Mouse (Mus musculus) neural tube, embryonic 11.5 days (tissue): ENCODE data around the gene Srgap3. TPM values are rescaled to one million over a fixed set of nuclear protein-coding genes. Genes with fewer than 3 reads are reported as not detected.

Source experiments
- ATAC-seq: fragments of 200-750 bp; cut with Nextera tagmentation; 2 replicates; pipeline ENCODE4 v1.8.0; 2017; ENCODE audit warnings: moderate number of reproducible peaks, mild to moderate bottlenecking, moderate TSS enrichment, moderate library complexity; ENCODE audit not compliant: insufficient read depth, low FRiP score, low TSS enrichment
- DNase-seq: peaks from one replicate; pipeline ENCODE4 v3.0.0-alpha.2; 2015; ENCODE audit warnings: low spot score
- H3K27ac ChIP-seq: fragments of 300-500 bp; sonication (generic); 2 replicates; pipeline ENCODE4 v1.5.1; 2014; ENCODE audit warnings: low read depth, mild to moderate bottlenecking, low read length
- H3K27me3 ChIP-seq: fragments of 300-500 bp; sonication (generic); 2 replicates; pipeline ENCODE4 v1.6.1; 2014; ENCODE audit warnings: mild to moderate bottlenecking, low read length, mixed read lengths; ENCODE audit not compliant: control insufficient read depth, insufficient read depth
- H3K36me3 ChIP-seq: fragments of 300-500 bp; sonication (generic); 2 replicates; pipeline ENCODE4 v1.6.1; 2014; ENCODE audit warnings: mild to moderate bottlenecking, low read length, moderate library complexity, mixed read lengths; ENCODE audit not compliant: control insufficient read depth, insufficient read depth
- H3K4me1 ChIP-seq: fragments of 300-500 bp; sonication (generic); 2 replicates; pipeline ENCODE4 v1.6.1; 2014; ENCODE audit warnings: low read length, mixed read lengths; ENCODE audit not compliant: control insufficient read depth, insufficient read depth
- H3K4me2 ChIP-seq: fragments of 300-500 bp; sonication (generic); 2 replicates; pipeline ENCODE4 v1.6.1; 2014; ENCODE audit warnings: low read depth, mild to moderate bottlenecking, moderate library complexity
- H3K4me3 ChIP-seq: fragments of 300-500 bp; sonication (generic); 2 replicates; pipeline ENCODE4 v1.5.1; 2014; ENCODE audit warnings: low read depth, low read length
- H3K9ac ChIP-seq: fragments of 300-500 bp; sonication (generic); 2 replicates; pipeline ENCODE4 v1.6.1; 2014; ENCODE audit warnings: mild to moderate bottlenecking, low read length
- H3K9me3 ChIP-seq: fragments of 300-500 bp; sonication (generic); 2 replicates; pipeline ENCODE4 v1.6.1; 2016; ENCODE audit warnings: low read length; ENCODE audit not compliant: control insufficient read depth
- WGBS: fragments of 180-500 bp; shearing (Covaris S2); extraction: QIAGEN DNeasy Blood & Tissue Kit; methylation state at CpG from one replicate; pipeline ENCODE4 v1.1.7; 2014; 5-methylcytosine and 5-hydroxymethylcytosine counted together
- polyA plus RNA-seq: library from polyadenylated mRNA; unstranded; fragments of >200 nt; fragmentation: Nextera tagmentation; extraction: Ambion mirVana; gene quantifications from 2 replicates; pipeline ENCODE4 v1.2.1, GENCODE M21; 2014

The Srgap3 gene
- polyA plus RNA-seq, 1 experiment from 2014 or later, result 37.4 TPM

DNA sequence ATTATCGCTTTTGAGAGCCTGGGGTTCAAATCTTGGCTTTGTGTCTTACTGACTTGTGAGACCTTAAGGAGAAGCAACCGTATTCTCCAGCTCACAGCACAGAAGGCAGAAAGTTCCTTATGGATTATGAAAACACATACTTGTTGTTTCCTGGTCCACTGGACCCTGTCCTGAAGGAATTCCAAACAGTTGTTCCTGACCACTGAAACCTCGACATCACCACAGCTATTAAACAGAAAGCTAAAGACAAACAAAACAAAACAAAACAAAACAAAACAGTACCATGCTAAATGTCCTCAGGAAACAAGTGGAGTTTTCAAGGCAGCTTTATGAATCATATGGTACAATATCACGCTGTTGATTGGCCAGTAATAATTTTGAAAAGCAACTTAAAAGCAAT is 48.6 kb downstream of the Srgap3 start:
- H3K4me2 ChIP-seq, result no peak overlapping the region

DNA sequence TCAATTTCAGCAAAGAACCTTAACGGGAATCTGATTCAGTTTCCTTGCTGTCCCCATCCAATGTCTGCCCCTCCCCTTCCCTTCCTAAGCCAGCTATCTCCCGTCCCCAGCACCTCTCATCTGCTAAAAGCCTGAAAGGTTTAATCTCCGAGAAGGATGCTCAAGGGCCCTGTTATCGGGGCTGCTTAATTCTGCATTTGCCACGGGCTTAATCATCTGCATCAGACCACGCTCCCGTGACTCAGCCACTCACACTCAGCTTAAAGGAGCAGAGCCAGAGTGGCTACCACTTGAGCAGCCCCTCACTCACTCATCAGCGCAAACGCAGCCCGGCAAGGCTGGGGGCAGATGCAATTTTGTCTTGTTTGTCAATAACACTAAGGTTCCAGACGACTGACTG is 50.7 kb downstream of the Srgap3 start:
- peak overlapping the region; percentile 50; the same call in 1 of the 2 replicates for H3K27ac ChIP-seq
- no peaks in the 10 kb centered on the region for H3K36me3 ChIP-seq
- ATAC-seq (no peak), DNase-seq (peak; percentile 55)
- WGBS, result 55% methylated on average over 11 of the region's 11 CpGs
- H3K27me3 ChIP-seq, result no peaks in the 10 kb centered on the region
- no peaks in the 10 kb centered on the region for H3K9me3 ChIP-seq
- no peak overlapping the region for H3K4me2 ChIP-seq
- H3K4me3 ChIP-seq, result no peak overlapping the region
- peaks cover 39% of the 10 kb centered on the region for H3K4me1 ChIP-seq
- no peak overlapping the region for H3K9ac ChIP-seq

More for the DNA sequence above, 48.6 kb downstream of the Srgap3 start:
- 81% methylated on average over 4 of the region's 4 CpGs for WGBS
- DNase-seq (no peak), ATAC-seq (no peak)
- Histone ChIP-seq H3K4me3 (no peak overlapping the region), H3K27me3 (no peaks in the 10 kb centered on the region), H3K36me3 (no peaks in the 10 kb centered on the region), H3K9me3 (no peaks in the 10 kb centered on the region), H3K4me1 (peaks cover 58% of the 10 kb centered on the region), H3K27ac (no peak overlapping the region), H3K9ac (no peak overlapping the region)

DNA sequence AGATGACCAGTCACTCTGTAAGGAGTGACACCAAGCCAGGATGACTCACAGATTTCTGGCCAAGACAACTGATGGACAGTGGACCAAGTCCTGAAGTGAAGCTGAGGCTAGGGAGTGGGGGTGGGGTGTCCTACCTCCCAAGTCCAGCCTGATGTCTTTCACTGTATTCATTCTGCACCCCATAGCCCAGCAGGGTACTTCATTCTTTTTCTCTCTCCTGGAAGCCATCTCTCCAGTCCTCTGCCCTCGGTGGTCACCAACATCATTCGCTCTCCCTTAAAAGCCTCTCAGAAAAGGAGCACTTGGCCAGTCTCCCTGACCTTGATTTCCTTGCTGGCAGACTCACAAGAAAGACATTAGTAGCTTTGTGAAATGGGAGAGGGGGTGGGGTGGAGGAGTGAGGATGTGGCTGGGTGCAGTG is 56.7 kb downstream of the Srgap3 start:
- Histone ChIP-seq H3K4me1 (peaks cover 2% of the 10 kb centered on the region), H3K9ac (no peak overlapping the region), H3K27me3 (no peaks in the 10 kb centered on the region), H3K9me3 (no peaks in the 10 kb centered on the region), H3K36me3 (no peaks in the 10 kb centered on the region), H3K4me2 (no peak overlapping the region), H3K4me3 (no peak overlapping the region), H3K27ac (no peak overlapping the region)
- WGBS, result 85% methylated on average over 2 of the region's 2 CpGs
- DNase-seq (no peak), ATAC-seq (no peak)

DNA sequence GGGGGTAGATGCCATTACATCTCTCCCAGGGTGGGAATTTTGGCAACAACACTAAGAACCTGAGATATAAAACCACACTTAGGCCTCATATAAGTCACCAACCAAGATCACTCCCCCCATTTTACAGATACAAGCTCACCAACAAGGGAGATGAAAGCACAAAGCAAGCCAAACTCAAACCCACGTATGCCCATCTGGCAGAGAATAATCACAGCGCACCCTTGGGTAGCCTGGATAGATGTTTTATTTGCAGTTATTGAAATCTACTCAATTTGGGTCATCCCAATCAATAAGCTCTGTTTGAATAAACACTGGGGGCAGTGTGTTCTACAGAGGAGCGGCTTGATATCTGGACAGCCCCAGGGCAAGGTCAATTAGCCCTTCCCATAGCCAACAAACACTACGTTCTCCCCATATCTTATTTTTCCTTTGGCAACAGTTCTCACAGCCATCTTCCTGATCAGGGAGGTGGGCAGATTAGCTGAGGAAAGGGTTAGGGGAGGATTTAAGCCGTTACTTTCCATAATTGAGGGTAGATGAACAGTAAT is 63.4 kb downstream of the Srgap3 start:
- H3K9ac ChIP-seq, result no peak overlapping the region
- no peak overlapping the region for H3K4me3 ChIP-seq
- H3K4me1 ChIP-seq, result peaks cover 35% of the 10 kb centered on the region
- WGBS, result 79% methylated on average over 5 of the region's 5 CpGs
- DNase-seq (no peak), ATAC-seq (no peak)
- no peak overlapping the region for H3K27ac ChIP-seq
- no peaks in the 10 kb centered on the region for H3K27me3 ChIP-seq
- H3K4me2 ChIP-seq, result no peak overlapping the region
- H3K36me3 ChIP-seq, result no peaks in the 10 kb centered on the region
- H3K9me3 ChIP-seq, result no peaks in the 10 kb centered on the region

DNA sequence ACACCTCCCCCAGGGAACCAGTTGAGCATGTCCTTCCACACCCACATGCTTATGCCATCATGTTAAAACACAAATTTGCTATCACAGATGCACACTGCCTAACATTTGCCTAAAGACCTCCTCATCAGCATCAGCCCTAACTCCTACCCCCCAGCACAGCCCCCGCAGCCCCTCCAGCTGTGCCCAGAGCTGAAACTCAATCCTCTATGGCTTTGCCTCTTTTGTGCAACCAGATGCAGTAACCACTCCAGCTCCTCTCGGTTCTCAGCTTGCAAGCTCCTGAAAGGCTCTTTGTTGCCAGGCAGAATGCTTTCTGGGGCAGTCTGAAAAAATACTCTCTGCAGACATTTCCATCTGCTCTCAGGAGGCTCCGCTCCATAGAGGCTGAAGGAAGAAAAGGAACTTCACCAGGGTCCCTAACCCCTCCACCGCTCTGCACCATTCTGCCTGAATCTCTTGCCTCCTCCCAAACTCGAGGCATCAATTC is 67.0 kb downstream of the Srgap3 start:
- Histone ChIP-seq H3K27ac (peak overlapping the region; percentile 72), H3K9ac (peak overlapping the region; percentile 19), H3K27me3 (no peaks in the 10 kb centered on the region), H3K4me2 (no peak overlapping the region), H3K36me3 (no peaks in the 10 kb centered on the region), H3K9me3 (no peaks in the 10 kb centered on the region), H3K4me1 (peaks cover 31% of the 10 kb centered on the region), H3K4me3 (no peak overlapping the region)
- ATAC-seq (peak; percentile 76), DNase-seq (peak; percentile 58)
- WGBS, result 17% methylated on average over 5 of the region's 5 CpGs

DNA sequence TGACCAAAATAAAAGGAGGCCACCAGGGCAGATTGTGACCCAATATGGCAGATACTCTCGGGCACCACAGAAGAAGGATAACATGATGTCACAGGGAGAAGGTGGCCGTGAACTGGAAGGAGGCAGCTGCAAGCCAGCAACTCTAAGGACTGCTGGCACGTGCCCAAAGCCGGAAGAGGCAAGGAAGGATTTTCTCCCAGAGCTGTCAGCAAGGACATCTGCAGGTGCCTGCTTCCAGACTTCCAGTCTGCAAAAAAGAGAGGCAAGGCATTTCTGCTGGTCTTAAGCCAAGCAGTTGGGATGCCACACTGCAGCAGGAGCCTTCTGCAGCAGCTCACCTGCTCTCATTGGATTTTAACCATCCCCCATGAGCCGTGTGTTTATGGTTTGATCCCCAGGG is 67.9 kb downstream of the Srgap3 start:
- no peaks in the 10 kb centered on the region for H3K36me3 ChIP-seq
- H3K4me3 ChIP-seq, result no peak overlapping the region
- 89% methylated on average over 5 of the region's 5 CpGs for WGBS
- H3K9ac ChIP-seq, result no peak overlapping the region
- no peak overlapping the region for H3K27ac ChIP-seq
- peaks cover 21% of the 10 kb centered on the region for H3K4me1 ChIP-seq
- no peak overlapping the region for H3K4me2 ChIP-seq
- H3K9me3 ChIP-seq, result no peaks in the 10 kb centered on the region
- H3K27me3 ChIP-seq, result no peaks in the 10 kb centered on the region
- ATAC-seq, result no peak
- DNase-seq, result no peak

DNA sequence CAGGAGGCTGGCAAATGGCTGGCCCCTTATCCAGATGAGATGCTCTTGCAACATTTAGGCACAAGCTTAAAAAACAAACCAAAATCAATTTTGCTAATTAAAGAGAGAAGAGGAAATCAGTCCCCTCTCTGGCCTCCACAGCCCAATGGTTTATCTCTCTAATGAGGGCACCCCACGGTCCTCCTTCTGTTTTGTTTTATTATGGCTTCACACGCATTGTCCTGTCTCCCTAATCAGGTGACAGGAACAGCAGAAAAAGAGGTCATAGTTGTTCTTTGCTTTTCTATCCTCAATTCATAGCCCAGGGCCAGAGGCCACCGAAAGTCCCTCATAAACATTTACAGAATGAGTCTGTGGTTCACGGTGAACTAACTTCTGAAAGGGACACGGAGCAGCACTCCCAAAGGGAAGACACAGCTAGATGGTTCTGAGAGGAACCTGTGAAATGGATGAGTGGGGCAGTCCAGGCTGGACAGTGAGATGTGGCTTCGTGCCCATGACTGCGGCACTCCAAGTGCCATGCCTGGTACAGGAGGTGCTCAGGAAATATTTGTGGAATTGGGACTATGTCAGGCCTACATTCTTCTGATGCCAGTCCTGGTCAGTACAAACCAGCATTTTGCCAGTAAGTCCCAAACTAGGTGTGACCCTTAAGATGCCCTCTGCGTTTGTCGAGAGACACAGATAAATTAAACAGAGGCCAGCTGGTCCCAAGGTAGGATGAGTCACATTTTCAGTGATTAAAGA is 73.8 kb downstream of the Srgap3 start:
- no peak for DNase-seq
- Histone ChIP-seq H3K27me3 (no peaks in the 10 kb centered on the region), H3K9me3 (no peaks in the 10 kb centered on the region), H3K9ac (no peak overlapping the region), H3K4me2 (no peak overlapping the region), H3K4me3 (no peak overlapping the region), H3K27ac (no peak overlapping the region), H3K4me1 (no peaks in the 10 kb centered on the region), H3K36me3 (no peaks in the 10 kb centered on the region)
- WGBS, result 77% methylated on average over 9 of the region's 9 CpGs
- no peak for ATAC-seq

DNA sequence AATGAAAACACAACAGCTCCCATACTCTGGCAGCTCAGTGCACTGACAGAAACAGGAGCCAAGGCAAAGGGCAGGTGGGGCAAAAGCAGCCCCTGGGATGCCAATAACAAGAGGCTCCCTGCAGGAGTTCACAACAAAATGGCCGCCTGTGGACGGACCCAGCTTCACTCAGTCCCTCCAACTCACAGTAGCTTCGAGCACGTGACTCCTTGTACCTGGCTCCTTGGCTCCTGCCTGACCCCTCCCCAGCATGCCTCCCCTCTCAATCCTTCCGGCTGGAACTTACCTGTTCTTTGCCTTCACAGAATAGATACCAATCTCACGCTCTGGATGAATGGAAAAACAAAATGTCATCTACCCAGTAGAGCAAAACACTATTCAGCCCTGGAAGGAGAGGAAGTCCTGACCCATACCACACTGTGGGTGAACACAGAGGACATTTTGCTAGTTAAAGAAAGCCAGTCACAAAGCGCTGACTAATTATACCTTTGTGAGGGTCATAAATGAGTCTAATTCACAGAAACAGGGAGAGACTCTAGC is 75.8 kb downstream of the Srgap3 start:
- 73% methylated on average over 7 of the region's 7 CpGs for WGBS
- ATAC-seq (no peak), DNase-seq (no peak)
- Histone ChIP-seq H3K9me3 (no peaks in the 10 kb centered on the region), H3K27me3 (no peaks in the 10 kb centered on the region), H3K4me1 (no peaks in the 10 kb centered on the region), H3K4me2 (no peak overlapping the region), H3K27ac (no peak overlapping the region), H3K36me3 (no peaks in the 10 kb centered on the region), H3K9ac (no peak overlapping the region), H3K4me3 (no peak overlapping the region)
